Mouse (Mus musculus): Measurements from ENCODE around the gene Ccdc157. TPM values are rescaled to one million over a fixed set of nuclear protein-coding genes. Genes with fewer than 3 reads are reported as not detected.

Gene Ccdc157
- total and polyA plus RNA-seq, 2 experiments from 2014 or later = 10.7 to 22.0 TPM

GRCm38 (mm10) chr11:4094378-4095170 lies 65.5 kb downstream of the Ccdc157 start:
- 3% methylated on average over 23 of the region's 24 CpGs for WGBS
- H3K27ac ChIP-seq (ENCODE audit: low read depth, low read length) = peak overlapping the region; percentile 72
- H3K9ac ChIP-seq (replicated peaks; ENCODE audit: low read length, poor library complexity, severe bottlenecking) = peak overlapping the region; percentile 64
- H3K4me2 ChIP-seq (ENCODE audit: low read depth, low read length, poor library complexity, severe bottlenecking) = peak overlapping the region; percentile 82
- no peaks in the 10 kb centered on the region for H3K9me3 ChIP-seq (ENCODE audit: low read length)
- no peaks in the 10 kb centered on the region for H3K27me3 ChIP-seq (ENCODE audit: insufficient read depth, low read length)
- H3K4me1 ChIP-seq (ENCODE audit: insufficient read depth, low read length) = peaks cover 3% of the 10 kb centered on the region; the same call in 1 of the 2 replicates
- TF ChIP-seq CTCF (IDR thresholded peaks at IDR 0.05) = peak; percentile 79
- DNase-seq (ENCODE audit: low spot score) = peak; percentile 64
- peak overlapping the region; percentile 56 for H3K4me3 ChIP-seq (ENCODE audit: low read depth, low read length)
- 0 out of 2 replicates have a peak, but pooled peaks cover 7% of the 10 kb centered on the region for H3K36me3 ChIP-seq (ENCODE audit: insufficient read depth, low read length)
- ATAC-seq (ENCODE audit: low FRiP score) = no peak

GRCm38 (mm10) chr11:4093459-4094377 lies 66.4 kb downstream of the Ccdc157 start:
- 0 out of 2 replicates have a peak, but pooled peaks cover 7% of the 10 kb centered on the region for H3K36me3 ChIP-seq (ENCODE audit: insufficient read depth, low read length)
- TF ChIP-seq CTCF (IDR thresholded peaks at IDR 0.05) = no peak
- H3K27ac ChIP-seq (ENCODE audit: low read depth, low read length) = no peak overlapping the region
- no peaks in the 10 kb centered on the region for H3K27me3 ChIP-seq (ENCODE audit: insufficient read depth, low read length)
- ATAC-seq (ENCODE audit: low FRiP score) (no peak), DNase-seq (ENCODE audit: low spot score) (peak; percentile 26)
- H3K4me1 ChIP-seq (ENCODE audit: insufficient read depth, low read length) = peaks cover 3% of the 10 kb centered on the region; the same call in 1 of the 2 replicates
- peak overlapping the region; percentile 82 for H3K4me2 ChIP-seq (ENCODE audit: low read depth, low read length, poor library complexity, severe bottlenecking)
- 88% methylated on average over 18 of the region's 18 CpGs for WGBS
- H3K9ac ChIP-seq (replicated peaks; ENCODE audit: low read length, poor library complexity, severe bottlenecking) = no peak overlapping the region
- H3K4me3 ChIP-seq (ENCODE audit: low read depth, low read length) = peak overlapping the region; percentile 56
- H3K9me3 ChIP-seq (ENCODE audit: low read length) = no peaks in the 10 kb centered on the region

Small RNA genes lying within 50 kb of the gene (microRNA-seq; reads per million reads assigned to microRNA genes)
- 10.1 reads per million, percentile 21 among the genes with 10 or more reads in this experiment for gene Mir3060 (ENCODE audit: borderline number of aligned reads)

Other genes with a start within 250 kb of the Ccdc157 start
- gene Slc35e4, start 245.6 kb downstream of the Ccdc157 start, total RNA-seq (2014; rRNA removed) = 48.2 and 56.5 TPM in 2 replicates
- 27.3 and 27.4 TPM in 2 replicates for gene Slc35e4, start 245.6 kb downstream of the Ccdc157 start, polyA plus RNA-seq (2015; fragmentation: Nextera tagmentation; extraction: Ambion mirVana)
- 20.9 and 28.8 TPM in 2 replicates for gene Tcn2, start 228.1 kb downstream of the Ccdc157 start, total RNA-seq (2014; rRNA removed)
- gene Tcn2, start 228.1 kb downstream of the Ccdc157 start, polyA plus RNA-seq (2015; fragmentation: Nextera tagmentation; extraction: Ambion mirVana) = 22.0 and 27.0 TPM in 2 replicates
- gene Pes1, start 196.3 kb downstream of the Ccdc157 start, total RNA-seq (2014; rRNA removed) = 36.1 and 37.7 TPM in 2 replicates
- gene Pes1, start 196.3 kb downstream of the Ccdc157 start, polyA plus RNA-seq (2015; fragmentation: Nextera tagmentation; extraction: Ambion mirVana) = 49.0 TPM in 2 replicates
- gene 4930556J24Rik, start 183.5 kb downstream of the Ccdc157 start, total RNA-seq (2014; rRNA removed) = 0.16 TPM in 1 of 2 replicates, not detected in the other
- 0.26 TPM in 1 of 2 replicates, not detected in the other for gene 4930556J24Rik, start 183.5 kb downstream of the Ccdc157 start, polyA plus RNA-seq (2015; fragmentation: Nextera tagmentation; extraction: Ambion mirVana)
- 17.0 and 20.9 TPM in 2 replicates for gene Gal3st1, start 176.7 kb downstream of the Ccdc157 start, total RNA-seq (2014; rRNA removed)
- gene Gal3st1, start 176.7 kb downstream of the Ccdc157 start, polyA plus RNA-seq (2015; fragmentation: Nextera tagmentation; extraction: Ambion mirVana) = 12.7 and 14.4 TPM in 2 replicates
- not detected in 2 replicates for gene Sec14l4, start 128.8 kb downstream of the Ccdc157 start, total RNA-seq (2014; rRNA removed)
- gene Sec14l4, start 128.8 kb downstream of the Ccdc157 start, polyA plus RNA-seq (2015; fragmentation: Nextera tagmentation; extraction: Ambion mirVana) = 0.05 TPM in 1 of 2 replicates, not detected in the other
- 1.5 and 1.8 TPM in 2 replicates for gene Sec14l3, start 95.5 kb downstream of the Ccdc157 start, total RNA-seq (2014; rRNA removed)
- 4.3 and 5.1 TPM in 2 replicates for gene Sec14l3, start 95.5 kb downstream of the Ccdc157 start, polyA plus RNA-seq (2015; fragmentation: Nextera tagmentation; extraction: Ambion mirVana)
- gene Mtfp1, start 64.8 kb downstream of the Ccdc157 start, total RNA-seq (2014; rRNA removed) = 13.5 and 17.7 TPM in 2 replicates
- 15.4 and 19.6 TPM in 2 replicates for gene Mtfp1, start 64.8 kb downstream of the Ccdc157 start, polyA plus RNA-seq (2015; fragmentation: Nextera tagmentation; extraction: Ambion mirVana)
- gene Sec14l2, start 36.9 kb downstream of the Ccdc157 start, total RNA-seq (2014; rRNA removed) = 8.2 and 13.2 TPM in 2 replicates
- 5.5 and 6.9 TPM in 2 replicates for gene Sec14l2, start 36.9 kb downstream of the Ccdc157 start, polyA plus RNA-seq (2015; fragmentation: Nextera tagmentation; extraction: Ambion mirVana)
- gene Rnf215, start 25.1 kb downstream of the Ccdc157 start, total RNA-seq (2014; rRNA removed) = 93.8 and 112 TPM in 2 replicates
- gene Rnf215, start 25.1 kb downstream of the Ccdc157 start, polyA plus RNA-seq (2015; fragmentation: Nextera tagmentation; extraction: Ambion mirVana) = 49.2 and 52.9 TPM in 2 replicates
- 46.0 and 49.6 TPM in 2 replicates for gene Sf3a1, start 57 bp upstream of the Ccdc157 start, total RNA-seq (2014; rRNA removed)
- 34.2 and 37.3 TPM in 2 replicates for gene Sf3a1, start 57 bp upstream of the Ccdc157 start, polyA plus RNA-seq (2015; fragmentation: Nextera tagmentation; extraction: Ambion mirVana)
- gene Tbc1d10a, start 26.5 kb upstream of the Ccdc157 start, total RNA-seq (2014; rRNA removed) = 41.9 and 48.4 TPM in 2 replicates
- gene Tbc1d10a, start 26.5 kb upstream of the Ccdc157 start, polyA plus RNA-seq (2015; fragmentation: Nextera tagmentation; extraction: Ambion mirVana) = 31.9 and 36.2 TPM in 2 replicates
- gene Castor1, start 57.9 kb upstream of the Ccdc157 start, total RNA-seq (2014; rRNA removed) = 9.7 and 10.6 TPM in 2 replicates
- gene Castor1, start 57.9 kb upstream of the Ccdc157 start, polyA plus RNA-seq (2015; fragmentation: Nextera tagmentation; extraction: Ambion mirVana) = 4.9 and 7.5 TPM in 2 replicates
- gene Osm, start 76.1 kb upstream of the Ccdc157 start, total RNA-seq (2014; rRNA removed) = 0.16 TPM in 1 of 2 replicates, not detected in the other
- gene Osm, start 76.1 kb upstream of the Ccdc157 start, polyA plus RNA-seq (2015; fragmentation: Nextera tagmentation; extraction: Ambion mirVana) = 0.10 and 0.14 TPM in 2 replicates
- gene Lif, start 97.3 kb upstream of the Ccdc157 start, total RNA-seq (2014; rRNA removed) = 0.05 TPM in 2 replicates
- 0.05 TPM in 1 of 2 replicates, not detected in the other for gene Lif, start 97.3 kb upstream of the Ccdc157 start, polyA plus RNA-seq (2015; fragmentation: Nextera tagmentation; extraction: Ambion mirVana)

All from midbrain, postnatal 0 days (tissue).